Mouse (Mus musculus) cerebellum, adult 2 months (tissue): Measurements from ENCODE around the gene Ttc6.

Source experiments
- CTCF ChIP-seq: fragments of 200-500 bp; IDR thresholded peaks from 2 replicates; pipeline ENCODE4 v1.5.1; 2011; ENCODE audit warnings: low read depth, mild to moderate bottlenecking, control low read depth, low read length, moderate library complexity, borderline replicate concordance; ENCODE audit not compliant: insufficient read depth
- POLR2A ChIP-seq: fragments of 200-500 bp; IDR thresholded peaks from 2 replicates; pipeline ENCODE4 v1.6.1; 2011; ENCODE audit warnings: low read length, control low read depth, borderline replicate concordance; ENCODE audit not compliant: insufficient read depth

DNA sequence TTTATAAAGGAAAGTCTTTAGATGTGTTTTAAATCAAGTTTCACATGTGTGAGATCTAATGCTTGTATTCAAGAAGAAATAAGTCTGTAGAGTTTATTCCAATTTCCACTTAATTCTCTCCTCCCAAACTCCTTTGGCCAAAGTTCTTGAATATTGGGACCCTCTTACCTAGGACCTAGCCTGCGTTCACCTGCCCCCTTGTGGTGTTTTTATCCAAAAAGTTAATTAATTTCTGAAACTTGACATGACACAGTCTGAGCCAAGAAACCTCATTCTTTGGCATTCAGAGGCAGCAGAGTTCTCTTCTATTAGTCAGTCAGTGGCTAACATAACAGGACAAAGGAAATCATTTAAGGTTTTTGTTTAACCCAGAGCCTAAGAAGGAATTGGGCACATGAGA lies 49.4 kb upstream of the Ttc6 start:
- TF ChIP-seq POLR2A (no peak), CTCF (no peak)
